Mouse (Mus musculus): ENCODE measurements around the gene Olig3. TPM values are rescaled to one million over a fixed set of nuclear protein-coding genes. Genes with fewer than 3 reads are reported as not detected.

The Olig3 gene
- polyA plus RNA-seq, 1 experiment from 2014 or later = 9.3 TPM

DNA sequence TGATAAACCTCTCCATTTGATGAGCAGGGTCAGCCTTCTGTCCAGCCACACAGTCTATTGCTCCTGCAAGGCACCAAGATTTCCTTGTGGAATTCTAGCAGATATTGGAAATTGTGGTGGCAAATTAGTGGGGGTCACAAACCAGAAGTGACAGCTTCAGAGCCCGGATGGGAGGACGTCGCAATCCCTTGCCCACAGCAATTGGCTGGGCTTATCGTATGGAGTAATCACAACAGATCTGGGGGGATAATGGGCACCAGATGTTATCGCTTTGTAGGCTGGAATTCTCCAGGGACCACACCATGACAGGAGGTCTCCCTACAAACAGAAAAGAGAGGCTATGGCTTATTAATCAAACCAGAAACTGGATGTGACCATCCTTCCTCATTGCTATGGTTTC, 44.8 kb downstream of the Olig3 start:
- ATAC-seq = no peak; the same call in 1 of the 2 replicates
- H3K4me1 ChIP-seq (replicated peaks) = peaks cover 22% of the 10 kb centered on the region
- no peak overlapping the region for H3K27ac ChIP-seq
- H3K27me3 ChIP-seq = peaks cover 2% of the 10 kb centered on the region; the same call in 1 of the 2 replicates
- no peaks in the 10 kb centered on the region for H3K9me3 ChIP-seq
- H3K4me3 ChIP-seq (replicated peaks) = no peak overlapping the region
- H3K36me3 ChIP-seq = no peaks in the 10 kb centered on the region
- no peak overlapping the region for H3K4me2 ChIP-seq (replicated peaks)
- WGBS = 38% methylated on average over 5 of the region's 5 CpGs
- no peak overlapping the region for H3K9ac ChIP-seq (replicated peaks)

DNA sequence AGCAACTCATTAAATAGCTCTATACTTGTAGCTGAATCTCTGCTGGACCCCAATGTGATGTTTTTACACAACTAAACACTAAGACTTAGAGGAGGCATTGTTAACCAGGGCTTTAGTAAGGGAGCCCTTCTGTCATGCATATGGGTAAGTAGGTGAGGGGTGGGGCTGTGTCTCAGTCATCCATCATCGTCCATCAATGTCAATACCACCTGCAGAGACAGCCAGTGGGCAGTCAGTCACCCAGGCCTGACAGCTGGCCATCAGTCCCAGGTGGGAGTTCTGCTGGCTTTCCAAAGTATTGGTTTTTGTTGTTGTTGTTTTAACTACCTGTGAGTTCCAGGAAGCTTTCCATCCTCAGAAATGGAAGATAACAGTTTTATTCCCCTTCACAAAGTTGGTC, 48.1 kb downstream of the Olig3 start:
- H3K9ac ChIP-seq (replicated peaks) = no peak overlapping the region
- ATAC-seq = no peak

DNA sequence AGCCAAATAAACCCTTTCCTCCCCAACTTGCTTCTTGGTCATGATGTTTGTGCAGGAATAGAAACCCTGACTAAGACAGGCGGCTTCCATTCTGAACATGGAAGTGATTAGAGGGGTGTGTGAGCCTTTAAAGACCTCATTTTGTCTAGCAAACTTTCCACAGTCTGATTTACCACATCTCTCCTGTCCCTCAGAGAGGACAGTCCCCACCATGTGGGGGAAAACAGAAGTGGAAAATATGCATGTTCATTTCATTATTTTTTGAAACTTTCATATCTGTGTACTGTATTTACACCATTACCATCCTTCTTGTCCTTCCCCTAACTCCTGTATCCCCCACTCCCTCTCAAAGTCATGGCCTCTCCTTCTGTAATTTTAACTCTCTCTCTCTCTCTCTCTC, 49.6 kb downstream of the Olig3 start:
- H3K27ac ChIP-seq = no peak overlapping the region
- no peaks in the 10 kb centered on the region; the same call in 1 of the 2 replicates for H3K27me3 ChIP-seq
- H3K4me2 ChIP-seq (replicated peaks) = no peak overlapping the region
- no peak overlapping the region for H3K4me3 ChIP-seq (replicated peaks)
- no peaks in the 10 kb centered on the region for H3K36me3 ChIP-seq
- H3K4me1 ChIP-seq (replicated peaks) = 0 out of 2 replicates have a peak, but pooled peaks cover 4% of the 10 kb centered on the region
- H3K9me3 ChIP-seq = no peaks in the 10 kb centered on the region
- no peak for ATAC-seq
- 85% methylated on average over 1 of the region's 1 CpGs for WGBS
- no peak overlapping the region for H3K9ac ChIP-seq (replicated peaks)

More for the DNA sequence above, 48.1 kb downstream of the Olig3 start:
- WGBS = 23% methylated on average over 1 of the region's 1 CpGs
- H3K4me2 ChIP-seq (replicated peaks) = no peak overlapping the region
- H3K27me3 ChIP-seq = no peaks in the 10 kb centered on the region; the same call in 1 of the 2 replicates
- 0 out of 2 replicates have a peak, but pooled peaks cover 5% of the 10 kb centered on the region for H3K4me1 ChIP-seq (replicated peaks)
- H3K9me3 ChIP-seq = no peaks in the 10 kb centered on the region
- H3K36me3 ChIP-seq = no peaks in the 10 kb centered on the region
- no peak overlapping the region for H3K27ac ChIP-seq
- no peak overlapping the region for H3K4me3 ChIP-seq (replicated peaks)

DNA sequence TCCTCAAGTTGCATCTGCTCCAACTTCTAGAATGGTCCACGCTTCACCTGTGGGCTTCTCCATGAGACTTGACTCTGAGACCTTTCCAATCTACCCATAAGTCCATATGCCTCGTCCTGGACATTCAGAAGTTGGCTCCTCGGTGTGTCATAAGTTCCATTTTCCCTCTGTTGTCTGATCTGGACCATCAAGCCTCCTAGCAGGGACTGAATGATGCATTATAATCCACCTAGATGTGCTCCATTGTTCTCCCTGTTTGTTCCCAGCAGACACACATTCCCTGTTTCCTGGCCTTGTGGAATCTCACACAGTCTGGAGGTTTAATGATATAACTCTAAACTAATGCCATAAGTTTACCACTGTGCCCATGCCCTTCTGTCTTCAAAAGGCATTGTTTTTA, 50.8 kb downstream of the Olig3 start:
- H3K4me2 ChIP-seq (replicated peaks) = no peak overlapping the region
- no peaks in the 10 kb centered on the region for H3K9me3 ChIP-seq
- no peak overlapping the region for H3K27ac ChIP-seq
- no peak for ATAC-seq
- H3K36me3 ChIP-seq = no peaks in the 10 kb centered on the region
- no peak overlapping the region for H3K9ac ChIP-seq (replicated peaks)
- no peak overlapping the region for H3K4me3 ChIP-seq (replicated peaks)
- H3K4me1 ChIP-seq (replicated peaks) = no peaks in the 10 kb centered on the region
- 94% methylated on average over 3 of the region's 3 CpGs for WGBS
- no peaks in the 10 kb centered on the region; the same call in 1 of the 2 replicates for H3K27me3 ChIP-seq

Other genes starting within 250 kb of the Olig3 start
- gene Ifngr1, start 235.4 kb downstream of the Olig3 start, polyA plus RNA-seq (2015; fragmentation: Nextera tagmentation; extraction: Ambion mirVana) = 19.0 and 20.3 TPM in 2 replicates

Data from midbrain, embryonic 13.5 days (tissue).